Mouse (Mus musculus): ENCODE measurements around the gene Zwilch. TPM values are rescaled to one million over a fixed set of nuclear protein-coding genes. Genes with fewer than 3 reads are reported as not detected.
"Not testable (repeated sequence)": the region's sequence is repeated elsewhere in the genome, so short reads cannot be mapped to it uniquely, and the experiment has no call there.

Gene Zwilch
- polyA plus RNA-seq, 1 experiment = 5.5 TPM

- DNase-seq (ENCODE audit: low spot score) = peak; percentile 79
These were observed 6.2 kb upstream of the Zwilch start, which contains the start of gene Snapc5 for GRCm38 (mm10) chr9:64178974-64179646. Gene Snapc5, plus strand, starts transcription at chr9:64179274.

DNA sequence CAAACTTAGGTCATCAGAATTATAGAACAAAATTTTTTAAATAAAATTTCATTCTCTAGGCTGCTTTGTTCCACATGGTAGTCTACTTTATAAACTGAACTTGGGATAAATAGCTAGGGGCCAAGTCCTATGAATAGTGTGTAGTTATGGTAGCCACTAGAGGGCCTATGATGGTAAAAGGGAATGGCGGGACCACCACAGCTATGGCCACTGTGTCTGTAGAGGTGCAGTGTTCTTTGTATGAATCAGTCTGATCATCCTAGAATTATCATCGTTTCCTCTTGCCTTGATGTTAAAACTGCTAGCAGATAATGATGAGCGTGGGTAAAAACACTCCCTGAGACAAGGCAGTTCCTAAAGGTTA is 5.7 kb upstream of the Zwilch start:
- DNase-seq (ENCODE audit: low spot score) = no peak

DNA sequence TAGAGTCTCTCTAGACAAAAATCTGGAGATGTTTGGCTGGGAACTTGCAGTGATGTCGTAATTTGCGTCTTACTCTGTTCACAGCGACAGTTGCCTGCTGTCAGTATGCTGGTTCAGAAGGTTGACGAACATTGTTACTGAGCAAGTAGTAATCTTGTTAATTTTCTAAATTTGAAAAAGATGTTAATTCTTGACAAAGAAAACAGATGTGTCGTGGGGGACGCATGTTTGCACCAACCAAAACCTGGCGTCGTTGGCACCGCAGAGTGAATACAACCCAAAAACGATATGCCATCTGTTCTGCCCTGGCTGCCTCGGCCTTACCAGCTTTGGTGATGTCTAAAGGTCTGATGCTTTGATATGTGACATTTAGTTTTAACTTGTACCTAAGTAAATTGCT is 2.5 kb upstream of the Zwilch start:
- no peak for DNase-seq (ENCODE audit: low spot score)

DNA sequence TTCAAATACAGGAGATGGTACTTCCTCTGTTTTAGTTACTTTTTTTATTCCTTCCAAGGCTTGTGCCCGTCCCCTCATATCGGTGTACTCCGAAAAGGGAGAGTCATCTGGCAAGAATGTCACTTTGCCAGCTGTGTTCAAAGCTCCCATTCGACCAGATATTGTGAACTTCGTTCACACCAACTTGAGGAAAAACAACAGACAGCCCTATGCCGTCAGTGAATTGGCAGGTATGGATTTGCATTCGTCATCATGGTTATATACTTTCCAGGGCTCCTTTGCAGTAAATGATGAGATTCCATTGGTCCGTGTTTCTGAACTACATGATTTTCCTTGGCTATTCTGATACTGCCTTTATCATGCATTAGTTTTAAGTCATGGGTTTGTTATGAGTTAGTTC is 1.9 kb upstream of the Zwilch start:
- no peak for DNase-seq (ENCODE audit: low spot score)

DNA sequence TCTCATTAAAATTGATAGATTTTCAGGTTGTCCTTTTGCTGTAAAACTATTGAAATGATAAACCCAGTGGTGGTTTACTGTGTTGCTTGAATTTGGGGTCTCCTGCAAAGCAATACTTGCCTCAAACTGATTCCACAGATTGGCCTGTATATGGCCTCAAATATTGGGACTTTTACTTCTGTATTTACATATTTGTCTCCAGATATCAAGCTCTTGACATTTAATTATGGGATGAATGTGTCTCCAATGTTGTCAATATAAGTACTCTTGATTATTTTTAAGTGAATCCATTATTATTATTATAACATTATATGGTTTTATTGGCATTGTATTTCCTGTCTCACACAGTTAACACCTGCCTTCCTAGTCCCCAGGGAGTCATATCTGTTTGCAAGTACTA is 1.4 kb upstream of the Zwilch start:
- no peak for DNase-seq (ENCODE audit: low spot score)

- DNase-seq (ENCODE audit: low spot score) = no peak
These were observed 839 bp upstream of the Zwilch start for GRCm38 (mm10) chr9:64173666-64174220.

DNA sequence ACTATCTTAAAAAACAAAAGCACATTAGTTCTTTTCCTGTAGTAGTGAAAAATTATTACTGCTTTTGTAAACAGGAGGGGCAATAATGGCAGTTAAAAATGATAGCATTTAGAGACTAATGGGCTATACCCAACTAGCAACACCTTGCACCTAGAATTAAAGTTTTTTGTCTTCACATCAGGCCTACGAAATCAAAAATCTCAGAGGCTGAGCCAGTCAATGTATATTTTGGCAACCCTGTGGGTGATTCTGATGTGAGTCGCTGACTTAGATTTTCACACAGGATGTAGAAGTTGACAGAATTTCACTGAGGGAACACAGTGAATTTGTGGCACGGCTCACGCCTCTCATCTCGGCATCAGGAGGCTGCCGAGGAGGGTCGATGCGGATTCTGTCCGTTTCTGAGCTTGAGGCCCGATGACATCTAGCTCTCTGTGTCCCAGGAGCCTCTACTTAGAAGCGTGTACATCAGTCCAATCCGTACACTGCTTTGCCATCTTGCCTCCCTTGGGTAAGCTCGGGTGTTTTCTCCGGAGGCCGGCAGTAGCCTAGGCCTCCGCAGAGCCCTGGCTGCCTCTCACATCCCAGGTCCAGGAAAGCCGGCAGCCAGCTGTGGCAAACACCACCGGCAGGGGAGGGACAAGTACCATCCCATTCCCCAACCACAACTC is 624 bp downstream of the Zwilch start:
- DNase-seq (ENCODE audit: low spot score) = no peak

- not testable (repeated sequence) for DNase-seq (ENCODE audit: low spot score)
These were observed 2.9 kb downstream of the Zwilch start for GRCm38 (mm10) chr9:64169967-64170366.

DNA sequence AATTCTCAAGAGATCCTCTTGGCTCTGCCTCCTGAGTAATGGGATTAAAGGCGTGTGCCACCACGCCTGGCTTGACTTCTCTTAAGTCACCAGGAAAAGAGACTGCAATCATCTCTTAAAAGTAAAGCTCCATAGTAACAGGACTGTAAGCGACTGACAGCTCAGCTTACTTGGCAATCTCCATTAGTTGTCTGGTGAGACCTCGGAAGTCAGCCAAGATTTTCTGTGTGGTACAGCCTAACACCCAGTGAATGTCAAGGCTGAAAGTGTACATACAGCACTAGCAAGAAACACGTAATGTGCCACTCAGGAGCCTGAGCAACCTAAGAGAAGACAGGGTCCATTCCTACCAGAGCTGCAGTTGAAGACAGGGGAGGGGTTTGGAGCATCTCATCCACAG is 12.4 kb downstream of the Zwilch start:
- DNase-seq (ENCODE audit: low spot score) = no peak

- DNase-seq (ENCODE audit: low spot score) = no peak
These were observed 16.3 kb downstream of the Zwilch start for GRCm38 (mm10) chr9:64156641-64157040.

DNA sequence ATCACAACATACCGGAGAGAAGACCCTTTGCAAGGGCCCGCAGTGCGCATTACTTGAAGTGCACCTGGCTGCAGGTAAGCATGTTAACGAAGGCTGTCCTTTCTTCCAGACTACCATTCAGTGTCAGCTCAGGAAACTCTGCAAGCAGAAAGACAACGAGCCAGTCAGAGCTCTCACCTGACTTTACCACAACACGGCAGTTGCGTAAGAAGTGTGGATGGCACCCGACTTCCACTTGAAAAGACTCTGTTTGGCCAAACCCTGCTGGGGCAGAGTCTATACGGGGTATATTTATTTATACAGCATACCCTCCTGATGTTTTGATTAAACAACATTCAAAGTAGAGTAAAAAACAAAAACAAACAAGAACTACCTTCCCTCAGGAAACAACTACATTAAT is 33.0 kb downstream of the Zwilch start:
- no peak for DNase-seq (ENCODE audit: low spot score)

DNA sequence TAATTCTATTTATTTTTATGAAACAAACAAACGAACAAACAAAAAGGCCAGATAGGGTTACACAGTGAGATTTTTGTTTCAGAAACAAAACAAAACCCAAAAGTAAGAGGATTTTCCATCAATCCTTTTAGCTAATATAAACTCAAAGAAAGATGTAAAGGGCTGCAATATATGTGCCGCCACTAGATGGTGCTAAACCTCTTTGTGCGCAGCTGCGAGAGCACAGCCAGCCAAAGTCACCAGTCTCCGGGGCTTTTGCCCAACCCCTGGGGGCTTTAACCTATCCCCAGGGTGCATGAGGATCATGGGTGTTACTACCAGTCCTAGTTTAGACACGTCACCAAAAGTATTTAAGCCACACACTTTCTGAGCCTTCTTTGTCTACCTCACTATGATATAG is 34.0 kb downstream of the Zwilch start:
- not testable (repeated sequence) for DNase-seq (ENCODE audit: low spot score)

- no peak for DNase-seq (ENCODE audit: low spot score)
These were observed 41.3 kb downstream of the Zwilch start for GRCm38 (mm10) chr9:64131623-64132022.

DNA sequence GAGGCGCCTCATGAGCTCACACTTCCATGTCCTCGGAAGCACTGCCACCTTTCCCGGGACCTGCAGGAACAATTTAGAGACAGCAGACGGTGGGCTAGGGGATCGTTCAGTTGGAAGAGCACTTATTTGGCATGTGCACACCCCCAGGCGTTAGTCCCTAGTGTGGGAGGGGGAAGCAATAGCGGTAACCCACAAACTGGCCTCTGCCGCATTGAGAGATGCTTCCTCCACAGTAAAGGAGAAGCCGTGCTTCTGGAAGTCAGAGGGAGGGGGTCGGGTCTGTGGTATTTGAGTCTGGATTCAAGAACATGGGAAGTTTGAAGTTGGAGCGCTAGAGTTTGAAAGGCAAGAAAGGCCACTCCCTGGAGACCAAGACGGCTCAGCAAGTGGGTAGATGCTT is 46.8 kb downstream of the Zwilch start:
- DNase-seq (ENCODE audit: low spot score) = no peak

DNA sequence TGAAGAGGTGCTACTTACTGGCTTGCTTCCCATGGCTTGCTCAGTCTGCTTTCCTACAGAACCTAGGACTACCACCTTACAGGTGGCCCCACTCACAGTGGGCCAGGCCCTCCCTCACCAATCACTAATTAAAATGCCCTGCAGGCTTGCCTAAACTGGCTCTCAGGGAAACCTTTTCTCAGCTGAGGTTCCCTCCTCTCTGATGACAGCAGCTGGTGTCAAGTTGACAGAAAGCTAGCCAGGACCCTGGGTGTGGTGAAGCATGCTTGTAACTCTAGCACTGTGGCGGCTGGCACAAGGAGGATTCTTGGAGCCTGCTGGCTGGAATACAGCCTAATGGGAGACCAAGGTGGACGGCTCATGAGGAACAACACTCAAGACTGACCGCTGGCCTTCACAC is 47.6 kb downstream of the Zwilch start:
- DNase-seq (ENCODE audit: low spot score) = no peak

GRCm38 (mm10) chr9:64124846-64125245 is 48.1 kb downstream of the Zwilch start:
- not testable (repeated sequence) for DNase-seq (ENCODE audit: low spot score)

DNA sequence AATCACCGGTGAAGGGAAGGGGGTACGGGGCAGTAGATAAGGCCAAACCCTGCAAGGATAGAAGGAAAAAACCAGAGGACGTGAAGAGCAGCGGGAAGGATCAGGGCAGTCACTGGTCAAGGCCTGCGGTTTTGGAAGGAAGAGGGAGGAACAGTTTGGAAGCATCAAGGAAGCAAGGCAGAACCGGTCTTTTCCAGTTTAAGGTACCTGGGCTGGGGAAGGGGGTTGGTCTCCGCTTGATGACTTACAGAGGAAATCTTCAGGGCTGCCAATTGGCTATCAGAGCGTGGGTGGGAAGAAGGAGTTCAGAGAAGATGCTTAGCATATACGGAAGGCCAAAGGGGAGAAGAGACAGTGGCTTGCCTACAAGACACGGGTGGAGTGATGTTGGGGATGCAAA is 50.3 kb downstream of the Zwilch start:
- DNase-seq (ENCODE audit: low spot score) = no peak

DNA sequence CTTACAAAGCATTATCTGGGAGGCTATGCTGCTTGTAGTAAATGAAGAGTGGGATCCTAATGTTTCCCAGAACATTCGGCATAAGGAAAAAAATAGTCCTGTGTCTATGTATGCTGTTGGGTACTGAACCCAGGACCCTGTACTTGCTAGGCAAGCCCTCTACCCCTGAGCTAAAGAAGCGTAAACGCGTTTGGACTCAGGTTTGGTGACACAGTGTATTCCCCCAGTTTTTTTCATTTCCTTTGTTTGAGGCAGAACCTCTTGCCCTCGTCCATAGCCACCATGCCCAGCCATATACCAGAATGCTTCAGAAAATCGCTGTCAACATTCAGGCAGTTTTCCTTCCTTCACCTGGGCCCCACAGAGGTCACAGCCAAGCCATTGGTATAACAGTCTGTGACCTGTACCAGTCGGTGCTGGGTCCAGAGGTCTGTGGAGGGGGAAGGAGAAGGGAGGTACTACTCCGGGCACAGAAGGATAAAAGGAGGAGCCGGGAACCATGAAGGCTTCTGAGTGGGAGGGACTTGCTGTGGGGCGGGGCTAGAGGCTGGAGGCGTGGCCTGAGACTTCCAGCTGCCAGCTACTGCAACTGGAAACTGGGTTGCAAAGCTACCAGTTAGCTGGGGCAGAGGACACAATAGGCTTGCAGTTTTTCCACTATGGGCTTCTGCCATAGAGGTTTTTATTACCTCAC is 52.2 kb downstream of the Zwilch start:
- DNase-seq (ENCODE audit: low spot score) = no peak

DNA sequence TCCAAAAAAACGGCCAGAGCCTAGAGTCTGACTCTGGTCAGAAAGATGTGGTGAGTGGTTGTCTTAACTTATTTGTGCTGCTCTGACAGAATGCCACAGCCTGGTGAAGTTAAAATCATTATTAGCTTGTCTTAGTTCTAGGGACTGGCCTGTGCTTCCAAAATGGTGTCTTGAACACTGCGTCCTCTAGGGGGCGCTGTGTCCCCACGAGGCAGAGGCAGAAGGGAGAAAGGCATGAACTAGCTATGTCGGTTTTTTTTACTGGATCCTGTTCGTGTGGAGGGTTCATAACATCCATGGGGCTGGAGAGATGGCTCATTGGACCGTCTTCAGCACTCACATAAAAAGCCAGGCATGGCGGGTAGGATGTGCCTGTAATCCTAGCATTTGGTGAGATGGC is 53.0 kb downstream of the Zwilch start:
- DNase-seq (ENCODE audit: low spot score) = no peak

DNA sequence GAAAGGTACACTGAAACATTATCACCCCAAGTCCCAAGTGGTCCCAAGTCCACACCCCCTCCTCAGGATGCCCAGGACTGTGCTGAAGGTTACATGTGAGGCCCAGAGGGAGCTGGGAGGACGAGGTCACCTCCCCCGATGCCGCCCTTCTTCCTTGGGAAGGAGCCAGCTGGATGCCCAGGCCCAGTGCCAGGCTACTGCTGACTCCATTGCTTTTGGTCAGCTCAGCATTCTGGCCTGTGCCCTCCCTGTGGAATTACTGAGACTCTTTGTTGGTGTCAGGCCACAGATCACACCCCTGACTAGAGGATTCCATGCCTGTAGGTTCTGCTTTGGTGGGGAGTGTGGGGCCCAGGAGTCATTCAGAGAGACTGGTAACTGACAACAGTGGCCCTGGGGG is 56.0 kb downstream of the Zwilch start, which contains the start of gene Lctl:
TSS of gene Lctl (plus strand) at position 272 of the 400 bp plus-strand sequence.
- DNase-seq (ENCODE audit: low spot score) = no peak

GRCm38 (mm10) chr9:64115756-64116155 is 57.1 kb downstream of the Zwilch start:
- DNase-seq (ENCODE audit: low spot score) = no peak

GRCm38 (mm10) chr9:64114646-64115045 is 58.3 kb downstream of the Zwilch start:
- DNase-seq (ENCODE audit: low spot score) = no peak

DNA sequence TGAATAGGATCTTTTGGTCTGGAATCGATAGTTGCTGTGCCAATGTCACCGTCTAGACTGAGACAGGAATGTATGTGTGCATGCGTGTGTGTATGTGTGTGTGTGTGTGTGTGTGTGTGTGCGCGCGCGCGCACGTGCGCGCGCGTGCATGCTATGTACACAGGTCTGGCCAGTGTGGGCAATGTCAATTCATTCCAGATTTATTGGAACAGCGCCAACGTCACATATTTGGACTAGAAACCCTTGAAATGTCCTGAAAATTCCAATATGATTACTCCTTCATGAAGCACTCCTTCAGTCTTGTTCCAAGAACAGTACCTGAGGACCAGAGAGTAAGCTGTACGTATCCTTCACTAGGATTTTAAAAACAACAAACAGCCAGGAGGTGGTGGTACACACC is 62.4 kb downstream of the Zwilch start:
- DNase-seq (ENCODE audit: low spot score) = no peak

Data from urinary bladder, adult 2 months (tissue).